Mouse (Mus musculus) liver, embryonic 14.5 days (tissue): ENCODE results near the gene Tmem132a. TPM values are rescaled to one million over a fixed set of nuclear protein-coding genes. Genes with fewer than 3 reads are reported as not detected.

Experiments
- ATAC-seq: fragments of 200-750 bp; cut with Nextera tagmentation; 2 replicates; pipeline ENCODE4 v1.8.0; 2017; ENCODE audit warnings: moderate number of reproducible peaks, mild to moderate bottlenecking, moderate library complexity; ENCODE audit not compliant: insufficient read depth
- DNase-seq, 3 experiments: peaks; one replicate each; pipeline ENCODE4 v3.0.0-alpha.2; 2012 to 2013; ENCODE audit warnings: low read depth in 3 of 3, low spot score in 3 of 3
- H3K27ac ChIP-seq: fragments of 300-500 bp; sonication (generic); 2 replicates; pipeline ENCODE4 v1.5.1; 2014; ENCODE audit warnings: moderate library complexity, mild to moderate bottlenecking, control low read depth, inconsistent platforms
- H3K27me3 ChIP-seq: fragments of 300-500 bp; sonication (generic); 2 replicates; pipeline ENCODE4 v1.6.1; 2014; ENCODE audit warnings: mild to moderate bottlenecking, low read length, moderate library complexity; ENCODE audit not compliant: control insufficient read depth, insufficient read depth
- H3K36me3 ChIP-seq: fragments of 300-500 bp; sonication (generic); replicated peaks from 2 replicates; pipeline ENCODE4 v1.6.1; 2014; ENCODE audit warnings: low read depth; ENCODE audit not compliant: control insufficient read depth, insufficient read depth
- H3K4me1 ChIP-seq, 2 experiments: fragments of 200-500 bp in 1 of 2; fragments of 300-500 bp in 1 of 2; sonication (generic) in 1 of 2; replicated peaks; 2 replicates each; pipeline ENCODE4 v1.6.1; 2012 to 2014; ENCODE audit warnings: antibody characterized with exemption in 1 of 2, inconsistent platforms in 1 of 2, low read length in 1 of 2; ENCODE audit not compliant: control insufficient read depth in 2 of 2, insufficient read depth in 2 of 2
- H3K4me2 ChIP-seq: fragments of 300-500 bp; sonication (generic); 2 replicates; pipeline ENCODE4 v1.6.1; 2014; ENCODE audit warnings: low read depth, mild to moderate bottlenecking, control low read depth, moderate library complexity
- H3K4me3 ChIP-seq, 2 experiments: fragments of 200-500 bp in 1 of 2; fragments of 300-500 bp in 1 of 2; sonication (generic) in 1 of 2; 2 replicates each; pipeline ENCODE4 v1.5.1; 2012 to 2014; ENCODE audit warnings: low read depth in 2 of 2, low read length in 2 of 2, mild to moderate bottlenecking in 2 of 2, control low read depth in 1 of 2, inconsistent platforms in 1 of 2, moderate library complexity in 1 of 2; ENCODE audit not compliant: insufficient read depth in 1 of 2
- H3K9ac ChIP-seq: fragments of 300-500 bp; sonication (generic); replicated peaks from 2 replicates; pipeline ENCODE4 v1.6.1; 2014; ENCODE audit warnings: mild to moderate bottlenecking, control low read depth, moderate library complexity
- H3K9me3 ChIP-seq: fragments of 300-500 bp; sonication (generic); 2 replicates; pipeline ENCODE4 v1.6.1; 2016; ENCODE audit warnings: low read length, mixed read lengths; ENCODE audit not compliant: control insufficient read depth
- CTCF ChIP-seq: IDR thresholded peaks from 2 replicates; pipeline ENCODE4 v1.5.1; 2016; ENCODE audit warnings: antibody characterized with exemption, low read depth, control low read depth
- EP300 ChIP-seq: IDR thresholded peaks from 2 replicates; pipeline ENCODE4 v1.6.1; 2016; ENCODE audit warnings: antibody characterized with exemption, low read depth
- WGBS: fragments of 180-500 bp; shearing (Covaris S2); extraction: QIAGEN DNeasy Blood & Tissue Kit; methylation state at CpG from one replicate; pipeline ENCODE4 v1.1.7; 2014; ENCODE audit not compliant: insufficient replicate concordance; 5-methylcytosine and 5-hydroxymethylcytosine counted together
- polyA plus RNA-seq, 2 experiments: library from polyadenylated mRNA; depleted of rRNA in 1 of 2; stranded (reverse) in 1 of 2; unstranded in 1 of 2; fragments of >200 nt; fragmentation: Nextera tagmentation in 1 of 2; extraction: Ambion mirVana in 1 of 2; gene quantifications; 2 replicates each; pipeline versions ENCODE4 v1.2.1 to v1.2.3; 2012 to 2014

The Tmem132a gene
- polyA plus RNA-seq, 2 experiments: 1.6 to 2.5 TPM

DNA sequence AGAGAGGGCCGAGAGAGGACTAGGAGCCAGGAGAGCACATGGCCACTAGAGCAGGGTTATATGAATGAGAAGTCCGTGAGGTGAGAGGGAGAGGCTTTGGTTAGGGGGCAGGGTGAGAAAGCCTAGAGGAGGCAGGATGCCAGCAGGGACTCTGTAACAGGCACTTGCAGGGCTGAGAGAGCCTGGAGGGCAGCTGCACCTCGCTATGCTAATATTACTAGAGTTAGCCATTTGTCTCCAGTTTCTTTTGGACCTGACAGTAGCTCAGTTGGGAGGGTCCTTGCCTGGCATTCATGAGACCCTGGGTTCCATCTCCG is 59.6 kb downstream of the Tmem132a start:
- Histone ChIP-seq H3K4me1 (no peaks in the 10 kb centered on the region), H3K27me3 (no peaks in the 10 kb centered on the region), H3K36me3 (no peaks in the 10 kb centered on the region), H3K9me3 (no peaks in the 10 kb centered on the region), H3K27ac (no peak overlapping the region), H3K9ac (no peak overlapping the region), H3K4me3 (no peak overlapping the region), H3K4me2 (no peak overlapping the region)
- ATAC-seq (no peak), DNase-seq (no peak)
- WGBS: 61% methylated on average over 4 of the region's 4 CpGs
- no peak for TF ChIP-seq EP300
- no peak for TF ChIP-seq CTCF

DNA sequence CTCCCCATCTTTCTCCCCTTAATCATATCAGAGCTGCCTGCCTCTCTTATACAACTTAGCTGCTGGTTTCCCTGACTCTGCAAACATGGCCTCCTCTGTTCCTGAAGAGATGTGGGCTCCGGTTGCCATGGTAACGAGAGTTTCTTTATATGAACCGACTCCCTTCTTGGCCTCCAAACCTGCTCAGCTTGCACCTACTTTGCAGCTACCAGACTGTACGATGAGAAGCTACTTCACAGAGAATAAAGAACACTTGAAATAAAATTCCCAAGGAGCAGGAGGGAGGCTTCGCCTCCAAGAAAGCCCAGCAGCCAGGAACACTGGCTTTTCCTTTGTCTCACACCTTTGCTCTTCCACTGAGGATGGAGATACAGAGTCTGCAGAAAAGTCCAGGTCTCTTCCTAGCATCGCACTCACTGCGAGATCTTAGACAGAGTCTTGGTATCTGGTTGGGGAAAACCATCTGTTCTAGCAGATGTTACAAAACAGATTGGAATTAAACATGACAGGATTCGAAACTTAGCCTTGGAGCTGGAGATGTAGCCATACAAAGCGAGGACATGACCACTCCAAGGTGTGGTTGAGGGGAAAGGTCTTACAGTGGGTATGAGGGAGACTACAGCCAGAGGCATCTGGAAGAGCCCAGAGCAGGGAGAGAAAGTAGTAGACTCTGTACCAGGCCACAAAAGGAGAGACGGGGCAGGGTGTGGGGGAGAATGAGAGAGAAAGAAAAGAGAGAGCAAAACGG is 60.1 kb downstream of the Tmem132a start:
- WGBS: 63% methylated on average over 11 of the region's 11 CpGs
- no peaks in the 10 kb centered on the region for H3K4me1 ChIP-seq
- no peak overlapping the region for H3K4me2 ChIP-seq
- H3K9me3 ChIP-seq: no peaks in the 10 kb centered on the region
- H3K9ac ChIP-seq: no peak overlapping the region
- H3K27me3 ChIP-seq: no peaks in the 10 kb centered on the region
- DNase-seq: no peak
- no peak overlapping the region for H3K27ac ChIP-seq
- H3K4me3 ChIP-seq: no peak overlapping the region
- no peaks in the 10 kb centered on the region for H3K36me3 ChIP-seq
- no peak for ATAC-seq
- no peak for TF ChIP-seq EP300
- TF ChIP-seq CTCF: no peak

DNA sequence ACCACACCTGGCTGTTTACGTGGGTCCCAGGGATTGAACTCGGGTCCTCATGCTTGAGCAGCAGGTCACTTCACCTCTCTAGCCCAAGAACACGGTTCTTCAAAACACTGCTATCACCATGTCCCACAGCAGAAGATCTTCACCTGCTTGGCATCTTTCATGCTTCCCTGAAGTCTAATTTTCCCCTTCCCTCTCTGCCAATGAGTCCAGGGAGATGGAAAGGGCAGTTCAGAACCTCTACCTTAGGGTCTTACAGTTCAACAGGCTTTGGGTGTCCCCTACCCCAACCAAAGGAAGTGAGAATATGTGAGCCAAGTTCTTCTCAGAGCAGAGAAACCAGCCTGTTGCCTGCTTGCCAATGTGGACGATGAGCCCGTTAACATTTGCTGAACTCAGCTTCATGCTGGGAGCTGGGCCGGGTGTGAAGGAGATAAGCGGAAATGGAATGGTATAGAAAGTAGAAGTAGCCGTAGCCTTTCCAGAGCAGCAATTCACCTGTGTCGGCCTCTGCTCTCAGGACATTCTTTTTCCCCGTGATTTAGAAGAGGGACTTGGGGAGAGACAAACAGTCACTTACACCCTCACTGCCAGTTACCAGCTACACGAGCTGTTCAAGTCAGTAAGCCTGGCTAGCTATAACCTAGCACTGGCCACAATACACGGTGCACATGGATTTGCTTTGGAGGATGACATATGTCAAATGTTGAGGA is 61.1 kb downstream of the Tmem132a start:
- H3K27ac ChIP-seq: no peak overlapping the region
- no peaks in the 10 kb centered on the region for H3K36me3 ChIP-seq
- ATAC-seq (no peak), DNase-seq (no peak)
- no peaks in the 10 kb centered on the region for H3K9me3 ChIP-seq
- H3K27me3 ChIP-seq: no peaks in the 10 kb centered on the region
- H3K4me1 ChIP-seq: no peaks in the 10 kb centered on the region
- WGBS: 67% methylated on average over 12 of the region's 12 CpGs
- H3K9ac ChIP-seq: no peak overlapping the region
- TF ChIP-seq CTCF (no peak), EP300 (no peak)
- H3K4me2 ChIP-seq: no peak overlapping the region
- no peak overlapping the region for H3K4me3 ChIP-seq

Other genes starting within 250 kb of the Tmem132a start
- gene Vwce, start 235.7 kb downstream of the Tmem132a start, polyA plus RNA-seq (2012; rRNA removed): 6.7 and 8.5 TPM in 2 replicates
- 5.4 and 7.4 TPM in 2 replicates for gene Vwce, start 235.7 kb downstream of the Tmem132a start, polyA plus RNA-seq (2014; fragmentation: Nextera tagmentation; extraction: Ambion mirVana)
- gene Pga5, start 191.9 kb downstream of the Tmem132a start, polyA plus RNA-seq (2012; rRNA removed): 0.02 TPM in 1 of 2 replicates, not detected in the other
- not detected in 2 replicates for gene Pga5, start 191.9 kb downstream of the Tmem132a start, polyA plus RNA-seq (2014; fragmentation: Nextera tagmentation; extraction: Ambion mirVana)
- 6.0 and 6.3 TPM in 2 replicates for gene Vps37c, start 181.2 kb downstream of the Tmem132a start, polyA plus RNA-seq (2012; rRNA removed)
- 9.3 and 10.4 TPM in 2 replicates for gene Vps37c, start 181.2 kb downstream of the Tmem132a start, polyA plus RNA-seq (2014; fragmentation: Nextera tagmentation; extraction: Ambion mirVana)
- gene Cd5, start 130.9 kb downstream of the Tmem132a start, polyA plus RNA-seq (2012; rRNA removed): 0.02 and 0.13 TPM in 2 replicates
- gene Cd5, start 130.9 kb downstream of the Tmem132a start, polyA plus RNA-seq (2014; fragmentation: Nextera tagmentation; extraction: Ambion mirVana): 0.04 TPM in 1 of 2 replicates, not detected in the other
- gene Cd6, start 39.9 kb downstream of the Tmem132a start, polyA plus RNA-seq (2012; rRNA removed): not detected in 2 replicates
- 0.05 TPM in 1 of 2 replicates, not detected in the other for gene Cd6, start 39.9 kb downstream of the Tmem132a start, polyA plus RNA-seq (2014; fragmentation: Nextera tagmentation; extraction: Ambion mirVana)
- 3.7 and 3.8 TPM in 2 replicates for gene Slc15a3, start 30.2 kb downstream of the Tmem132a start, polyA plus RNA-seq (2012; rRNA removed)
- gene Slc15a3, start 30.2 kb downstream of the Tmem132a start, polyA plus RNA-seq (2014; fragmentation: Nextera tagmentation; extraction: Ambion mirVana): 0.90 and 1.4 TPM in 2 replicates
- 10.9 and 11.1 TPM in 2 replicates for gene Tmem109, start 12.1 kb upstream of the Tmem132a start, polyA plus RNA-seq (2012; rRNA removed)
- 16.1 and 16.5 TPM in 2 replicates for gene Tmem109, start 12.1 kb upstream of the Tmem132a start, polyA plus RNA-seq (2014; fragmentation: Nextera tagmentation; extraction: Ambion mirVana)
- gene Prpf19, start 25.3 kb upstream of the Tmem132a start, polyA plus RNA-seq (2012; rRNA removed): 108 and 117 TPM in 2 replicates
- gene Prpf19, start 25.3 kb upstream of the Tmem132a start, polyA plus RNA-seq (2014; fragmentation: Nextera tagmentation; extraction: Ambion mirVana): 15.7 and 19.1 TPM in 2 replicates
- not detected in 2 replicates for gene Zp1, start 50.7 kb upstream of the Tmem132a start, polyA plus RNA-seq (2012; rRNA removed)
- gene Zp1, start 50.7 kb upstream of the Tmem132a start, polyA plus RNA-seq (2014; fragmentation: Nextera tagmentation; extraction: Ambion mirVana): not detected in 2 replicates
- 0.02 and 0.04 TPM in 2 replicates for gene Ptgdr2, start 67.2 kb upstream of the Tmem132a start, polyA plus RNA-seq (2012; rRNA removed)
- gene Ptgdr2, start 67.2 kb upstream of the Tmem132a start, polyA plus RNA-seq (2014; fragmentation: Nextera tagmentation; extraction: Ambion mirVana): 0.05 and 0.09 TPM in 2 replicates
- gene Ccdc86, start 79.3 kb upstream of the Tmem132a start, polyA plus RNA-seq (2012; rRNA removed): 3.3 and 4.9 TPM in 2 replicates
- 9.9 and 10.6 TPM in 2 replicates for gene Ccdc86, start 79.3 kb upstream of the Tmem132a start, polyA plus RNA-seq (2014; fragmentation: Nextera tagmentation; extraction: Ambion mirVana)
- gene Ms4a10, start 104.7 kb upstream of the Tmem132a start, polyA plus RNA-seq (2012; rRNA removed): not detected in 2 replicates
- 0.23 TPM in 1 of 2 replicates, not detected in the other for gene Ms4a10, start 104.7 kb upstream of the Tmem132a start, polyA plus RNA-seq (2014; fragmentation: Nextera tagmentation; extraction: Ambion mirVana)
- gene Ms4a15, start 123.3 kb upstream of the Tmem132a start, polyA plus RNA-seq (2012; rRNA removed): not detected in 2 replicates
- not detected in 2 replicates for gene Ms4a15, start 123.3 kb upstream of the Tmem132a start, polyA plus RNA-seq (2014; fragmentation: Nextera tagmentation; extraction: Ambion mirVana)
- gene Ms4a18, start 148.1 kb upstream of the Tmem132a start, polyA plus RNA-seq (2012; rRNA removed): 0.02 TPM in 1 of 2 replicates, not detected in the other
- not detected in 2 replicates for gene Ms4a18, start 148.1 kb upstream of the Tmem132a start, polyA plus RNA-seq (2014; fragmentation: Nextera tagmentation; extraction: Ambion mirVana)
- 0.08 and 0.25 TPM in 2 replicates for gene Ms4a8a, start 211.2 kb upstream of the Tmem132a start, polyA plus RNA-seq (2012; rRNA removed)
- 0.11 TPM in 1 of 2 replicates, not detected in the other for gene Ms4a8a, start 211.2 kb upstream of the Tmem132a start, polyA plus RNA-seq (2014; fragmentation: Nextera tagmentation; extraction: Ambion mirVana)